Mouse (Mus musculus): ENCODE data around the gene Tfeb. TPM values are rescaled to one million over a fixed set of nuclear protein-coding genes. Genes with fewer than 3 reads are reported as not detected.
A peak's percentile ranks its signal among the peaks of the same experiment; 100 is the strongest.

The Tfeb gene
- polyA plus RNA-seq, 1 experiment from 2014 or later, result 25.7 TPM

- Histone ChIP-seq H3K36me3 (ENCODE audit: control insufficient read depth, insufficient read depth) (peaks cover 6% of the 10 kb centered on the region; the same call in 1 of the 2 replicates), H3K4me3 (ENCODE audit: low read length) (no peak overlapping the region), H3K27me3 (ENCODE audit: control insufficient read depth, insufficient read depth, low read length) (peaks cover 3% of the 10 kb centered on the region), H3K4me1 (ENCODE audit: control insufficient read depth, insufficient read depth, low read length) (no peaks in the 10 kb centered on the region), H3K9me3 (replicated peaks; ENCODE audit: control insufficient read depth, low read length) (no peaks in the 10 kb centered on the region), H3K4me2 (ENCODE audit: low read depth, low read length) (no peak overlapping the region), H3K9ac (ENCODE audit: low read length) (no peak overlapping the region), H3K27ac (ENCODE audit: low read length) (no peak overlapping the region)
- 0 out of 2 replicates have a peak, but pooled peaks have one; percentile 38 for ATAC-seq (replicated peaks; ENCODE audit: extremely low read depth, insufficient read depth, low FRiP score)
- 73% methylated on average over 1 of the region's 1 CpGs for WGBS
These were observed 30.6 kb upstream of the Tfeb start for GRCm38 (mm10) chr17:47706196-47706595.

- Histone ChIP-seq H3K27ac (ENCODE audit: low read length) (no peak overlapping the region), H3K9ac (ENCODE audit: low read length) (no peak overlapping the region), H3K4me1 (ENCODE audit: control insufficient read depth, insufficient read depth, low read length) (no peaks in the 10 kb centered on the region), H3K27me3 (ENCODE audit: control insufficient read depth, insufficient read depth, low read length) (peaks cover 3% of the 10 kb centered on the region), H3K9me3 (replicated peaks; ENCODE audit: control insufficient read depth, low read length) (no peaks in the 10 kb centered on the region), H3K4me2 (ENCODE audit: low read depth, low read length) (no peak overlapping the region), H3K36me3 (ENCODE audit: control insufficient read depth, insufficient read depth) (peaks cover 2% of the 10 kb centered on the region; the same call in 1 of the 2 replicates), H3K4me3 (ENCODE audit: low read length) (no peak overlapping the region)
- ATAC-seq (replicated peaks; ENCODE audit: extremely low read depth, insufficient read depth, low FRiP score), result no peak
- 81% methylated on average over 3 of the region's 3 CpGs for WGBS
These were observed 28.9 kb upstream of the Tfeb start for GRCm38 (mm10) chr17:47707961-47708360.

GRCm38 (mm10) chr17:47708972-47709371 lies 27.9 kb upstream of the Tfeb start:
- no peak overlapping the region for H3K9ac ChIP-seq (ENCODE audit: low read length)
- WGBS, result 62% methylated on average over 4 of the region's 4 CpGs
- H3K4me2 ChIP-seq (ENCODE audit: low read depth, low read length), result no peak overlapping the region
- no peak overlapping the region for H3K4me3 ChIP-seq (ENCODE audit: low read length)
- no peaks in the 10 kb centered on the region for H3K4me1 ChIP-seq (ENCODE audit: control insufficient read depth, insufficient read depth, low read length)
- no peak overlapping the region for H3K27ac ChIP-seq (ENCODE audit: low read length)
- no peaks in the 10 kb centered on the region for H3K9me3 ChIP-seq (replicated peaks; ENCODE audit: control insufficient read depth, low read length)
- no peak for ATAC-seq (replicated peaks; ENCODE audit: extremely low read depth, insufficient read depth, low FRiP score)
- no peaks in the 10 kb centered on the region; the same call in none of the 2 replicates for H3K27me3 ChIP-seq (ENCODE audit: control insufficient read depth, insufficient read depth, low read length)
- H3K36me3 ChIP-seq (ENCODE audit: control insufficient read depth, insufficient read depth), result no peaks in the 10 kb centered on the region

GRCm38 (mm10) chr17:47710036-47710435 lies 26.8 kb upstream of the Tfeb start:
- H3K4me1 ChIP-seq (ENCODE audit: control insufficient read depth, insufficient read depth, low read length), result no peaks in the 10 kb centered on the region
- H3K9me3 ChIP-seq (replicated peaks; ENCODE audit: control insufficient read depth, low read length), result no peaks in the 10 kb centered on the region
- no peak overlapping the region for H3K9ac ChIP-seq (ENCODE audit: low read length)
- H3K4me2 ChIP-seq (ENCODE audit: low read depth, low read length), result no peak overlapping the region
- no peaks in the 10 kb centered on the region for H3K36me3 ChIP-seq (ENCODE audit: control insufficient read depth, insufficient read depth)
- H3K27me3 ChIP-seq (ENCODE audit: control insufficient read depth, insufficient read depth, low read length), result no peaks in the 10 kb centered on the region; the same call in 1 of the 2 replicates
- H3K4me3 ChIP-seq (ENCODE audit: low read length), result no peak overlapping the region
- ATAC-seq (replicated peaks; ENCODE audit: extremely low read depth, insufficient read depth, low FRiP score), result no peak
- H3K27ac ChIP-seq (ENCODE audit: low read length), result no peak overlapping the region
- 58% methylated on average over 3 of the region's 3 CpGs for WGBS

- WGBS, result 21% methylated on average over 6 of the region's 6 CpGs
- H3K27me3 ChIP-seq (ENCODE audit: control insufficient read depth, insufficient read depth, low read length), result no peaks in the 10 kb centered on the region; the same call in 1 of the 2 replicates
- no peak overlapping the region for H3K4me2 ChIP-seq (ENCODE audit: low read depth, low read length)
- H3K36me3 ChIP-seq (ENCODE audit: control insufficient read depth, insufficient read depth), result no peaks in the 10 kb centered on the region
- no peak overlapping the region for H3K4me3 ChIP-seq (ENCODE audit: low read length)
- H3K9me3 ChIP-seq (replicated peaks; ENCODE audit: control insufficient read depth, low read length), result no peaks in the 10 kb centered on the region
- H3K4me1 ChIP-seq (ENCODE audit: control insufficient read depth, insufficient read depth, low read length), result no peaks in the 10 kb centered on the region
- no peak overlapping the region for H3K9ac ChIP-seq (ENCODE audit: low read length)
- ATAC-seq (replicated peaks; ENCODE audit: extremely low read depth, insufficient read depth, low FRiP score), result no peak
- H3K27ac ChIP-seq (ENCODE audit: low read length), result no peak overlapping the region
These were observed 24.9 kb upstream of the Tfeb start for GRCm38 (mm10) chr17:47711883-47712282.

GRCm38 (mm10) chr17:47712889-47713571 lies 23.8 kb upstream of the Tfeb start:
- Histone ChIP-seq H3K9me3 (replicated peaks; ENCODE audit: control insufficient read depth, low read length) (no peaks in the 10 kb centered on the region), H3K4me3 (ENCODE audit: low read length) (no peak overlapping the region), H3K27ac (ENCODE audit: low read length) (no peak overlapping the region), H3K4me2 (ENCODE audit: low read depth, low read length) (no peak overlapping the region), H3K27me3 (ENCODE audit: control insufficient read depth, insufficient read depth, low read length) (no peaks in the 10 kb centered on the region), H3K9ac (ENCODE audit: low read length) (no peak overlapping the region; the same call in 1 of the 2 replicates), H3K36me3 (ENCODE audit: control insufficient read depth, insufficient read depth) (no peaks in the 10 kb centered on the region), H3K4me1 (ENCODE audit: control insufficient read depth, insufficient read depth, low read length) (no peaks in the 10 kb centered on the region)
- WGBS, result 45% methylated on average over 21 of the region's 22 CpGs
- ATAC-seq (replicated peaks; ENCODE audit: extremely low read depth, insufficient read depth, low FRiP score), result no peak

GRCm38 (mm10) chr17:47715037-47715436 lies 21.8 kb upstream of the Tfeb start:
- H3K4me3 ChIP-seq (ENCODE audit: low read length), result no peak overlapping the region

GRCm38 (mm10) chr17:47721183-47721582 lies 15.6 kb upstream of the Tfeb start:
- WGBS, result 38% methylated on average over 4 of the region's 4 CpGs
- no peaks in the 10 kb centered on the region for H3K36me3 ChIP-seq (ENCODE audit: control insufficient read depth, insufficient read depth)
- no peaks in the 10 kb centered on the region for H3K9me3 ChIP-seq (replicated peaks; ENCODE audit: control insufficient read depth, low read length)
- peak; percentile 56 for ATAC-seq (replicated peaks; ENCODE audit: extremely low read depth, insufficient read depth, low FRiP score)
- no peak overlapping the region for H3K27ac ChIP-seq (ENCODE audit: low read length)
- H3K4me1 ChIP-seq (ENCODE audit: control insufficient read depth, insufficient read depth, low read length), result no peaks in the 10 kb centered on the region
- H3K4me2 ChIP-seq (ENCODE audit: low read depth, low read length), result no peak overlapping the region
- H3K27me3 ChIP-seq (ENCODE audit: control insufficient read depth, insufficient read depth, low read length), result no peaks in the 10 kb centered on the region
- H3K4me3 ChIP-seq (ENCODE audit: low read length), result no peak overlapping the region
- no peak overlapping the region for H3K9ac ChIP-seq (ENCODE audit: low read length)

More at GRCm38 (mm10) chr17:47715037-47715436, 21.8 kb upstream of the Tfeb start:
- 43% methylated on average over 3 of the region's 3 CpGs for whole genome bisulfite sequencing
- ATAC-seq (replicated peaks; ENCODE audit: extremely low read depth, insufficient read depth, low FRiP score), result no peak
- no peak overlapping the region for H3K27ac ChIP-seq (ENCODE audit: low read length)
- H3K36me3 ChIP-seq (ENCODE audit: control insufficient read depth, insufficient read depth), result no peaks in the 10 kb centered on the region
- no peaks in the 10 kb centered on the region for H3K4me1 ChIP-seq (ENCODE audit: control insufficient read depth, insufficient read depth, low read length)
- no peaks in the 10 kb centered on the region for H3K27me3 ChIP-seq (ENCODE audit: control insufficient read depth, insufficient read depth, low read length)
- H3K9me3 ChIP-seq (replicated peaks; ENCODE audit: control insufficient read depth, low read length), result no peaks in the 10 kb centered on the region
- no peak overlapping the region for H3K9ac ChIP-seq (ENCODE audit: low read length)
- no peak overlapping the region for H3K4me2 ChIP-seq (ENCODE audit: low read depth, low read length)

- no peak within 1 kb of the TSS for H3K4me3 ChIP-seq (ENCODE audit: low read length)
- no peaks in the 10 kb centered on the region for H3K9me3 ChIP-seq (replicated peaks; ENCODE audit: control insufficient read depth, low read length)
- no peak within 1 kb of the TSS for H3K4me2 ChIP-seq (ENCODE audit: low read depth, low read length)
- no peak within 1 kb of the TSS for H3K9ac ChIP-seq (ENCODE audit: low read length)
- no peaks in the 10 kb centered on the region for H3K27me3 ChIP-seq (ENCODE audit: control insufficient read depth, insufficient read depth, low read length)
- no peaks in the 10 kb centered on the region for H3K36me3 ChIP-seq (ENCODE audit: control insufficient read depth, insufficient read depth)
- no peak within 1 kb of the TSS for H3K27ac ChIP-seq (ENCODE audit: low read length)
- no peaks in the 10 kb centered on the region for H3K4me1 ChIP-seq (ENCODE audit: control insufficient read depth, insufficient read depth, low read length)
- WGBS, result 77% methylated on average over 11 of the region's 11 CpGs
- ATAC-seq (replicated peaks; ENCODE audit: extremely low read depth, insufficient read depth, low FRiP score), result no peak
These were observed 10.3 kb upstream of the Tfeb start, which contains the start of gene Pgc for GRCm38 (mm10) chr17:47726566-47726965. Gene Pgc (plus strand): TSS chr17:47726842.
